Mouse (Mus musculus): ENCODE data around the gene Odf4. TPM values are rescaled to one million over a fixed set of nuclear protein-coding genes. Genes with fewer than 3 reads are reported as not detected.

Gene Odf4
- total RNA-seq, 2 experiments from 2014 or later: not detected

- no peak for ATAC-seq (replicated peaks; ENCODE audit: poor library complexity, severe bottlenecking)
Measured at GRCm38 (mm10) chr11:68883843-68884242, 43.0 kb downstream of the Odf4 start.

DNA sequence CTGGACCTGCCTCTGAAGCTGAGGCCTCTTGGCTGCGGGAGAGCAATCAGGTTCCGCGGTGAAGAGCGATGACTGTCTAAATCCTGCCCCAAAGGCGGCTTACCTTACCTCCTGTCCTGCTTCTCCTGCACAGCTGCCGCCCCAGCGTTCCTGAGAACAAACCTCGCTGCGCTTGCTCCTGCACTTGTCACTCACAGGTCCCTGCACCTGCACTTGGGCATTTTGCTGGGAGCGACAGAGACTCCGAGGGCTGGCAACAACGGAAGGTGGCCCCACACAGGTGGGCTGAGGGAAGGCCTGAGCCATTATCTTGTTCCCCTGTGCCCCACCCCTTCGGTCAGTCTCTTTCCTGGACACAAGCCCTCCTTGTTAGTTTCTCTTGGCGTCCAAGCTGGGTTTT is 44.8 kb downstream of the Odf4 start:
- no peak for ATAC-seq (replicated peaks; ENCODE audit: poor library complexity, severe bottlenecking)

- ATAC-seq (replicated peaks; ENCODE audit: poor library complexity, severe bottlenecking): no peak
Measured at GRCm38 (mm10) chr11:68878811-68879210, 48.1 kb downstream of the Odf4 start.

- peak; percentile 35; the same call in 1 of the 2 replicates for ATAC-seq (replicated peaks; ENCODE audit: poor library complexity, severe bottlenecking)
Measured at GRCm38 (mm10) chr11:68874841-68875240, 52.0 kb downstream of the Odf4 start.

Other genes with a start within 250 kb of the Odf4 start
- gene Myh10, start 235.5 kb downstream of the Odf4 start, total RNA-seq (2014; fragmentation: Nextera tagmentation): 0.37 TPM in 1 of 2 replicates, not detected in the other
- gene Myh10, start 235.5 kb downstream of the Odf4 start, total RNA-seq (2017): 0.21 and 0.30 TPM in 2 replicates
- 18.9 and 24.5 TPM in 2 replicates for gene Ndel1, start 55.2 kb downstream of the Odf4 start, total RNA-seq (2014; fragmentation: Nextera tagmentation)
- gene Ndel1, start 55.2 kb downstream of the Odf4 start, total RNA-seq (2017): 41.7 and 42.7 TPM in 2 replicates
- gene Rnf222, start 38.5 kb downstream of the Odf4 start, total RNA-seq (2014; fragmentation: Nextera tagmentation): not detected in 2 replicates
- not detected in 2 replicates for gene Rnf222, start 38.5 kb downstream of the Odf4 start, total RNA-seq (2017)
- 5,141 and 5,287 TPM in 2 replicates for gene Rpl26, start 25.5 kb downstream of the Odf4 start, total RNA-seq (2014; fragmentation: Nextera tagmentation)
- 5,847 and 6,613 TPM in 2 replicates for gene Rpl26, start 25.5 kb downstream of the Odf4 start, total RNA-seq (2017)
- 0.30 TPM in 1 of 2 replicates, not detected in the other for gene Arhgef15, start 30.4 kb upstream of the Odf4 start, total RNA-seq (2014; fragmentation: Nextera tagmentation)
- 0.04 and 0.05 TPM in 2 replicates for gene Arhgef15, start 30.4 kb upstream of the Odf4 start, total RNA-seq (2017)
- gene Slc25a35, start 41.0 kb upstream of the Odf4 start, total RNA-seq (2014; fragmentation: Nextera tagmentation): 3.5 and 5.6 TPM in 2 replicates
- gene Slc25a35, start 41.0 kb upstream of the Odf4 start, total RNA-seq (2017): 0.47 and 1.1 TPM in 2 replicates
- gene Rangrf, start 48.1 kb upstream of the Odf4 start, total RNA-seq (2014; fragmentation: Nextera tagmentation): 87.2 and 120 TPM in 2 replicates
- 47.6 and 56.5 TPM in 2 replicates for gene Rangrf, start 48.1 kb upstream of the Odf4 start, total RNA-seq (2017)
- 47.3 and 48.4 TPM in 2 replicates for gene Pfas, start 81.4 kb upstream of the Odf4 start, total RNA-seq (2014; fragmentation: Nextera tagmentation)
- gene Pfas, start 81.4 kb upstream of the Odf4 start, total RNA-seq (2017): 45.5 and 56.2 TPM in 2 replicates
- 50.3 and 66.2 TPM in 2 replicates for gene Ctc1, start 88.8 kb upstream of the Odf4 start, total RNA-seq (2014; fragmentation: Nextera tagmentation)
- gene Ctc1, start 88.8 kb upstream of the Odf4 start, total RNA-seq (2017): 17.1 and 22.4 TPM in 2 replicates
- 80.2 and 105 TPM in 2 replicates for gene Aurkb, start 118.6 kb upstream of the Odf4 start, total RNA-seq (2014; fragmentation: Nextera tagmentation)
- 102 and 122 TPM in 2 replicates for gene Aurkb, start 118.6 kb upstream of the Odf4 start, total RNA-seq (2017)
- 2.0 and 11.4 TPM in 2 replicates for gene Borcs6, start 132.6 kb upstream of the Odf4 start, total RNA-seq (2014; fragmentation: Nextera tagmentation)
- gene Borcs6, start 132.6 kb upstream of the Odf4 start, total RNA-seq (2017): 9.4 TPM in 2 replicates
- gene Tmem107, start 143.7 kb upstream of the Odf4 start, total RNA-seq (2014; fragmentation: Nextera tagmentation): 15.1 and 48.9 TPM in 2 replicates
- 10.4 and 24.9 TPM in 2 replicates for gene Tmem107, start 143.7 kb upstream of the Odf4 start, total RNA-seq (2017)
- gene Vamp2, start 161.4 kb upstream of the Odf4 start, total RNA-seq (2014; fragmentation: Nextera tagmentation): 59.2 and 63.1 TPM in 2 replicates
- 7.2 and 8.6 TPM in 2 replicates for gene Vamp2, start 161.4 kb upstream of the Odf4 start, total RNA-seq (2017)
- 10.3 and 11.7 TPM in 2 replicates for gene Per1, start 168.1 kb upstream of the Odf4 start, total RNA-seq (2014; fragmentation: Nextera tagmentation)
- 9.4 and 9.8 TPM in 2 replicates for gene Per1, start 168.1 kb upstream of the Odf4 start, total RNA-seq (2017)
- gene Hes7, start 193.3 kb upstream of the Odf4 start, total RNA-seq (2014; fragmentation: Nextera tagmentation): not detected in 2 replicates
- not detected in 2 replicates for gene Hes7, start 193.3 kb upstream of the Odf4 start, total RNA-seq (2017)
- gene 9130213A22Rik, start 195.5 kb upstream of the Odf4 start, total RNA-seq (2014; fragmentation: Nextera tagmentation): 0.17 TPM in 1 of 2 replicates, not detected in the other
- not detected in 2 replicates for gene 9130213A22Rik, start 195.5 kb upstream of the Odf4 start, total RNA-seq (2017)
- not detected in 2 replicates for gene Aloxe3, start 198.8 kb upstream of the Odf4 start, total RNA-seq (2014; fragmentation: Nextera tagmentation)
- gene Aloxe3, start 198.8 kb upstream of the Odf4 start, total RNA-seq (2017): not detected in 2 replicates
- not detected in 2 replicates for gene Alox12b, start 229.9 kb upstream of the Odf4 start, total RNA-seq (2014; fragmentation: Nextera tagmentation)
- not detected in 2 replicates for gene Alox12b, start 229.9 kb upstream of the Odf4 start, total RNA-seq (2017)